Mouse (Mus musculus): ENCODE measurements at regions not wholly inside any gene's neighbourhood (a gene's known extent, or its start where the extent isn't known, plus 50 kb on each side); places are given as distances from the start of the nearest gene placed in this dataset.

GRCm38 (mm10) chr13:48017649-48018048 is 243.4 kb upstream of the Id4 start:
- no peak overlapping the region for H3K9ac ChIP-seq
- H3K4me1 ChIP-seq (replicated peaks): no peaks in the 10 kb centered on the region; the same call in 1 of the 2 replicates
- H3K4me2 ChIP-seq: no peak overlapping the region
- no peak overlapping the region for H3K27ac ChIP-seq (replicated peaks)
- ATAC-seq (ENCODE audit: low FRiP score, low read depth): no peak
- 72% methylated on average over 8 of the region's 8 CpGs for WGBS
- no peak overlapping the region for H3K4me3 ChIP-seq
- H3K9me3 ChIP-seq: no peaks in the 10 kb centered on the region
- H3K27me3 ChIP-seq: no peaks in the 10 kb centered on the region
- H3K36me3 ChIP-seq: no peaks in the 10 kb centered on the region

- WGBS: 63% methylated on average over 5 of the region's 5 CpGs
- no peaks in the 10 kb centered on the region for H3K4me1 ChIP-seq (replicated peaks)
- no peaks in the 10 kb centered on the region for H3K27me3 ChIP-seq
- no peak overlapping the region for H3K4me3 ChIP-seq
- no peaks in the 10 kb centered on the region for H3K36me3 ChIP-seq
- no peak overlapping the region for H3K9ac ChIP-seq
- H3K9me3 ChIP-seq: no peaks in the 10 kb centered on the region
- H3K27ac ChIP-seq (replicated peaks): no peak overlapping the region
- no peak for ATAC-seq (ENCODE audit: low FRiP score, low read depth)
- no peak overlapping the region for H3K4me2 ChIP-seq
Measured at GRCm38 (mm10) chr13:48018606-48019005, 242.4 kb upstream of the Id4 start.

- ATAC-seq (ENCODE audit: low FRiP score, low read depth): no peak
- H3K4me1 ChIP-seq (replicated peaks): peaks cover 8% of the 10 kb centered on the region
- no peaks in the 10 kb centered on the region for H3K27me3 ChIP-seq
- no peak overlapping the region for H3K9ac ChIP-seq
- WGBS: 51% methylated on average over 7 of the region's 7 CpGs
- no peak overlapping the region for H3K4me3 ChIP-seq
- no peak overlapping the region for H3K27ac ChIP-seq (replicated peaks)
- no peaks in the 10 kb centered on the region for H3K36me3 ChIP-seq
- H3K4me2 ChIP-seq: no peak overlapping the region
- no peaks in the 10 kb centered on the region for H3K9me3 ChIP-seq
Measured at GRCm38 (mm10) chr13:48022958-48023615, 237.9 kb upstream of the Id4 start.

GRCm38 (mm10) chr13:48027775-48028489 is 233.1 kb upstream of the Id4 start:
- H3K9ac ChIP-seq: no peak overlapping the region
- peaks cover 14% of the 10 kb centered on the region for H3K4me1 ChIP-seq (replicated peaks)
- no peaks in the 10 kb centered on the region for H3K9me3 ChIP-seq
- 49% methylated on average over 7 of the region's 7 CpGs for WGBS
- no peak overlapping the region for H3K27ac ChIP-seq (replicated peaks)
- H3K27me3 ChIP-seq: no peaks in the 10 kb centered on the region
- H3K36me3 ChIP-seq: no peaks in the 10 kb centered on the region
- ATAC-seq (ENCODE audit: low FRiP score, low read depth): peak; percentile 79; the same call in 1 of the 2 replicates
- no peak overlapping the region for H3K4me3 ChIP-seq
- no peak overlapping the region for H3K4me2 ChIP-seq

DNA sequence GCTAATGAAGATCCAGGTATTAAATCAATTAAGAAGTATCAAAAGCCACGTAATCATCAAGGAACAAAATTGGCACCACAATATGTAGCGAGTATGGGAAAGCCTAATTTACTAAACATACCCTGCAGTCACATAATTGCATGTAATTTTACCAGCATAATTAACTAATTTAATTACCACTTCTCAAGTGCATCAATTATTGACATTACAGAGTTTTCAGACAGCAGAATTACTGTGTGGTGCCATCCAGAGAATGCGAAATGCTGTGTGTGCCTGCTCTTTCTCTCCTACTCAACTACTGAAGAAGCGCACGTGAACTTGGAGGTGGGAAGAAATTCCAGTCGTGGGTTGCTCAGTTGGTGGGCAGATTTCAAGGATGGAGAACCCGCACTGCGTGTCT is 229.5 kb upstream of the Id4 start:
- Histone ChIP-seq H3K4me1 (replicated peaks) (peaks cover 14% of the 10 kb centered on the region), H3K4me3 (no peak overlapping the region), H3K36me3 (no peaks in the 10 kb centered on the region), H3K27me3 (no peaks in the 10 kb centered on the region), H3K9me3 (no peaks in the 10 kb centered on the region), H3K4me2 (no peak overlapping the region), H3K27ac (replicated peaks) (no peak overlapping the region), H3K9ac (no peak overlapping the region)
- no peak; the same call in 1 of the 2 replicates for ATAC-seq (ENCODE audit: low FRiP score, low read depth)
- 60% methylated on average over 8 of the region's 8 CpGs for WGBS

DNA sequence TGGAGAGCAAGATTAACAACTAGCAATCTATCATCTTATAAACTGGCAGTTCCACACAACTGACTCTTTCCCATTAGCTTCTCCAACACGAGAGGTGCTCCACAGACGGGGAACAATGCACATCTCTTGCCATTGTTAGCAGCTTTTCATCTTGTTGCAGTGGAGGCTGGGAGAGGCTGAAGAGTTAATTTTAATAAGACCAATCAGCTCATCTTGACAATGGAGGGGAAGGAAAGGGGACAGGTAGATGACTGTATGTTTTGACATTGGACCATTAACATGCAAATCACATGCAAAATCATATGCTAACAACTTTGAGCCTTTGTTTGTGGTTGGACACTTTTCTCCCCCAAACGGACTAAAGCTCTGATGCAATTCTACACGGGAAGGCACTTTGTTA is 218.9 kb upstream of the Id4 start:
- H3K27me3 ChIP-seq: no peaks in the 10 kb centered on the region
- no peak for ATAC-seq (ENCODE audit: low FRiP score, low read depth)
- no peak overlapping the region for H3K4me2 ChIP-seq
- no peaks in the 10 kb centered on the region for H3K36me3 ChIP-seq
- no peak overlapping the region for H3K9ac ChIP-seq
- peaks cover 12% of the 10 kb centered on the region for H3K4me1 ChIP-seq (replicated peaks)
- WGBS: 30% methylated on average over 4 of the region's 4 CpGs
- H3K27ac ChIP-seq (replicated peaks): no peak overlapping the region
- H3K9me3 ChIP-seq: no peaks in the 10 kb centered on the region
- no peak overlapping the region for H3K4me3 ChIP-seq

DNA sequence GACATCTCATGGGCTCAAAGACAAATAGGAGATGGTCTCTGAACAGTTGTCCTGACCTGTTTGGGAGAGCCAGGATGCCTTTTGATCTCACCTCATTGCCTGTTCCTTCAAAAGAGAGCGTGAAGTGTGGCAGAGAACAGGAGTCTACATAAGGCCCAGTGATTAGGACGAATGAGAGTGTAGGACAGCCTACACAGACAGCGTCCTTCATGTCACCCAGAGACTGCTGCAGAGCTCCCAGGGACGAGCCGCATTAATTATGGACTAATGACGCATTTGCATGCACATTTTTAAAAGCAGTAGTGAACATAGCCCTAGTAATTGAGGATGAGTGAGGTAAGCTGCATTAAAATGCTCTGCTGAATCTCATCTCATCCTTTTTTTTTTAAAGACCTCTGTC is 218.5 kb upstream of the Id4 start:
- H3K27ac ChIP-seq (replicated peaks): no peak overlapping the region
- no peak overlapping the region for H3K9ac ChIP-seq
- H3K4me2 ChIP-seq: no peak overlapping the region
- no peaks in the 10 kb centered on the region for H3K36me3 ChIP-seq
- no peak overlapping the region for H3K4me3 ChIP-seq
- no peaks in the 10 kb centered on the region for H3K27me3 ChIP-seq
- H3K9me3 ChIP-seq: no peaks in the 10 kb centered on the region
- 49% methylated on average over 6 of the region's 6 CpGs for WGBS
- H3K4me1 ChIP-seq (replicated peaks): peaks cover 12% of the 10 kb centered on the region
- no peak for ATAC-seq (ENCODE audit: low FRiP score, low read depth)

DNA sequence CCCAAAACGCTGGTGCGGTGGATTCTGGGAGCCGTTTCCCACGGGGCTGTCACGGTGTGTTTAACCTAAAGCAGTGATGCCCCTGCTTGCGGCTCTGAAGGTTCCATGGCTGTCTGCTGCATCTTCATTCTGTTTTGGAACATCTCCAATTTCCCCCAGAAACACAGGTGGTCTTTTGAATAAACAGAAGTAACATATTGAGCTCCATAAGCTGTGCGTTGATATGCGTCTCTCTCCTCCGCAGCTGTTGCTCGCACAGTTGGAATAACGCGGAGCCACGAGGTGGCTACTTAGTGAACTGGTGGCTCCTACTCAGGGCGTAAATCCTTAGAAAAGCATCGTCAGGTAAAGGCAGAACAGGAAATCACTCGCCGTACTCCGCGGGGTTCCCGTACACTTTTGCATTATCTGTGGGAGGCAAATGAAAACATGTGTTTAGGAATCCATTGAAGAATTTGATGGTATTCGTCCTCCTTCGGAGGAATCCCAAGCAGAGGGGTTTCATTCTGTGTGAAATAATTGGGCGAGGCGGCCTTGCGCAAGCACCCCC is 214.8 kb upstream of the Id4 start:
- WGBS: 52% methylated on average over 25 of the region's 25 CpGs

DNA sequence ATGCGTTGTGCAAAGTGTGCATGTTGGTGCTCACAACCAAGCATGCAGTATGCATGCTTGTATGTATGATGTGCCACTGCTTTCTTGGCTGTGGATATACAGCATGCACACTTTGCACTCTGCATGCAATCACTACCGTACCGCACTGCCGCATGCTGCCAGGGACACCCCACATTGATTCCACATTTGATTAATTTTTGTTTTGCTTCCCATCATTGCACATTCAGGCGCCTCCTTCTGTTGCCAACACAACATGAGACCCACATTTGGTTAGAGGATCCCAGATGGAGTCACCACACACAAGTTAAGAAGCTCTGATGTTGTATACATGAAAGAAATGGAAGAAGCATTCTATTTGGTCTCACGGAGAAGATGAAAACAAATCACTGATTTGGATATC is 211.2 kb upstream of the Id4 start:
- Histone ChIP-seq H3K36me3 (no peaks in the 10 kb centered on the region), H3K27me3 (no peaks in the 10 kb centered on the region), H3K4me2 (no peak overlapping the region), H3K4me1 (replicated peaks) (peaks cover 6% of the 10 kb centered on the region; the same call in 1 of the 2 replicates), H3K4me3 (no peak overlapping the region), H3K9ac (no peak overlapping the region), H3K27ac (replicated peaks) (no peak overlapping the region), H3K9me3 (no peaks in the 10 kb centered on the region)
- no peak for ATAC-seq (ENCODE audit: low FRiP score, low read depth)
- WGBS: 90% methylated on average over 6 of the region's 6 CpGs

More for the DNA sequence above, 214.8 kb upstream of the Id4 start:
- no peak for ATAC-seq (ENCODE audit: low FRiP score, low read depth)
- H3K27me3 ChIP-seq: no peaks in the 10 kb centered on the region
- H3K36me3 ChIP-seq: no peaks in the 10 kb centered on the region
- H3K4me3 ChIP-seq: no peak overlapping the region
- H3K4me1 ChIP-seq (replicated peaks): peaks cover 12% of the 10 kb centered on the region
- peak overlapping the region; percentile 33 for H3K4me2 ChIP-seq
- no peak overlapping the region for H3K27ac ChIP-seq (replicated peaks)
- H3K9me3 ChIP-seq: no peaks in the 10 kb centered on the region
- no peak overlapping the region for H3K9ac ChIP-seq

GRCm38 (mm10) chr13:48074630-48075029 is 186.4 kb upstream of the Id4 start:
- H3K4me1 ChIP-seq (replicated peaks): peaks cover 6% of the 10 kb centered on the region
- H3K4me2 ChIP-seq: no peak overlapping the region
- H3K27me3 ChIP-seq: no peaks in the 10 kb centered on the region
- no peak for ATAC-seq (ENCODE audit: low FRiP score, low read depth)
- no peak overlapping the region for H3K27ac ChIP-seq (replicated peaks)
- H3K9me3 ChIP-seq: no peaks in the 10 kb centered on the region
- H3K4me3 ChIP-seq: no peak overlapping the region
- H3K9ac ChIP-seq: no peak overlapping the region
- H3K36me3 ChIP-seq: no peaks in the 10 kb centered on the region

DNA sequence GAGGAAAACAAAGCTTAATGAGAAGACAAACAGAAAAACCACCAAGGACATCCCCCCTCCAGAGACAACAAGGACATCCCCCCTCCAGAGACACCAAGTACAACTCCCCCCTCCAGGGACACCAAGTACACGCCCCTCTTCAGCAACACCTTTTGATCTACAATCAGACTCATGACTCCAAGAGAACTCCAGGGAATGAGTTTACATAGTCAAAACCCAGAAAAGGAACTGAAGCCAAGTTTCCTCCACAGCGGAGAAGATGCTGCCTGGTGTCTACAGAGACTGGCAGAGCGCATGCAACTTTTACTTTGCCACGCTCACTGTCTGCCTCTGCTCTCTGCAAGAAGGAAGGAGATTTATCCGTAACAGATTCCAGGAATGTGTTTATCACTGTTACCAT is 185.7 kb upstream of the Id4 start:
- Histone ChIP-seq H3K9ac (no peak overlapping the region), H3K4me2 (no peak overlapping the region), H3K36me3 (no peaks in the 10 kb centered on the region), H3K27ac (replicated peaks) (no peak overlapping the region), H3K9me3 (no peaks in the 10 kb centered on the region), H3K4me1 (replicated peaks) (peaks cover 6% of the 10 kb centered on the region), H3K27me3 (no peaks in the 10 kb centered on the region), H3K4me3 (no peak overlapping the region)
- no peak for ATAC-seq (ENCODE audit: low FRiP score, low read depth)
- 80% methylated on average over 5 of the region's 5 CpGs for WGBS

GRCm38 (mm10) chr13:48078214-48078613 is 182.8 kb upstream of the Id4 start:
- Histone ChIP-seq H3K4me2 (peak overlapping the region; percentile 24; the same call in 1 of the 2 replicates), H3K27ac (replicated peaks) (peak overlapping the region; percentile 18; the same call in 1 of the 2 replicates), H3K4me1 (replicated peaks) (peaks cover 6% of the 10 kb centered on the region), H3K27me3 (no peaks in the 10 kb centered on the region), H3K9ac (no peak overlapping the region), H3K36me3 (no peaks in the 10 kb centered on the region), H3K4me3 (no peak overlapping the region), H3K9me3 (no peaks in the 10 kb centered on the region)
- 16% methylated on average over 12 of the region's 12 CpGs for WGBS
- peak; percentile 61; the same call in 1 of the 2 replicates for ATAC-seq (ENCODE audit: low FRiP score, low read depth)

Data from hindbrain, embryonic 15.5 days (tissue).